Mouse (Mus musculus) limb, embryonic 13.5 days (tissue): Measurements from ENCODE around the gene D5Ertd579e. TPM values are rescaled to one million over a fixed set of nuclear protein-coding genes. Genes with fewer than 3 reads are reported as not detected.
A peak's percentile ranks its signal among the peaks of the same experiment; 100 is the strongest.

Experiments used
- ATAC-seq: fragments of 200-750 bp; cut with Nextera tagmentation; 2 replicates; pipeline ENCODE4 v1.8.0; 2017; ENCODE audit warnings: low read depth, moderate number of reproducible peaks, moderate TSS enrichment; ENCODE audit not compliant: low FRiP score
- H3K27ac ChIP-seq: fragments of 300-500 bp; sonication (generic); 2 replicates; pipeline ENCODE4 v1.5.1; 2015; ENCODE audit warnings: inconsistent platforms, mild to moderate bottlenecking, moderate library complexity
- H3K27me3 ChIP-seq: fragments of 300-500 bp; sonication (generic); 2 replicates; pipeline ENCODE4 v1.6.1; 2015; ENCODE audit warnings: mild to moderate bottlenecking, inconsistent platforms
- H3K36me3 ChIP-seq: fragments of 300-500 bp; sonication (generic); 2 replicates; pipeline ENCODE4 v1.6.1; 2015; ENCODE audit warnings: inconsistent platforms, mild to moderate bottlenecking, moderate library complexity
- H3K4me1 ChIP-seq: fragments of 300-500 bp; sonication (generic); 2 replicates; pipeline ENCODE4 v1.6.1; 2015; ENCODE audit warnings: inconsistent platforms
- H3K4me2 ChIP-seq: fragments of 300-500 bp; sonication (generic); replicated peaks from 2 replicates; pipeline ENCODE4 v1.6.1; 2015; ENCODE audit warnings: inconsistent platforms, mild to moderate bottlenecking, moderate library complexity
- H3K4me3 ChIP-seq: fragments of 300-500 bp; sonication (generic); 2 replicates; pipeline ENCODE4 v1.5.1; 2015; ENCODE audit warnings: moderate library complexity, mild to moderate bottlenecking, inconsistent platforms
- H3K9ac ChIP-seq: fragments of 300-500 bp; sonication (generic); 2 replicates; pipeline ENCODE4 v1.6.1; 2015; ENCODE audit warnings: mild to moderate bottlenecking, inconsistent platforms
- H3K9me3 ChIP-seq: fragments of 300-500 bp; sonication (generic); 2 replicates; pipeline ENCODE4 v1.6.1; 2016; ENCODE audit warnings: inconsistent platforms
- WGBS: fragments of 180-500 bp; shearing (Covaris S2); methylation state at CpG from one replicate; pipeline ENCODE4 v1.1.7; 2015; 5-methylcytosine and 5-hydroxymethylcytosine counted together
- polyA plus RNA-seq: library from polyadenylated mRNA; unstranded; fragments of >200 nt; fragmentation: Nextera tagmentation; extraction: Ambion mirVana; gene quantifications from 2 replicates; pipeline ENCODE4 v1.2.1, GENCODE M21; 2015

Gene D5Ertd579e
- 20.6 and 21.4 TPM in 2 replicates for polyA plus RNA-seq

GRCm38 (mm10) chr5:36695461-36696231, at the start of gene D5Ertd579e:
Gene D5Ertd579e, minus strand, starts transcription at chr5:36696024.
- H3K9ac ChIP-seq: peak within 1 kb of the TSS; percentile 90
- H3K4me1 ChIP-seq: peaks cover 26% of the 10 kb centered on the region
- H3K4me2 ChIP-seq: peak within 1 kb of the TSS; percentile 83
- H3K27me3 ChIP-seq: no peaks in the 10 kb centered on the region
- H3K9me3 ChIP-seq: no peaks in the 10 kb centered on the region
- ATAC-seq: peak; percentile 96
- peaks cover 8% of the 10 kb centered on the region; the same call in 1 of the 2 replicates for H3K36me3 ChIP-seq
- peak within 1 kb of the TSS; percentile 86 for H3K27ac ChIP-seq
- H3K4me3 ChIP-seq: peak within 1 kb of the TSS; percentile 81
- under 1% methylated on average over 88 of the region's 104 CpGs for WGBS

- 47% methylated on average over 16 of the region's 16 CpGs for WGBS
- Histone ChIP-seq H3K36me3 (peaks cover 3% of the 10 kb centered on the region; the same call in 1 of the 2 replicates), H3K27me3 (no peaks in the 10 kb centered on the region), H3K4me3 (no peak overlapping the region), H3K9me3 (no peaks in the 10 kb centered on the region), H3K4me2 (no peak overlapping the region; the same call in 1 of the 2 replicates), H3K4me1 (peaks cover 12% of the 10 kb centered on the region), H3K27ac (no peak overlapping the region), H3K9ac (no peak overlapping the region)
- ATAC-seq: no peak
Measured at GRCm38 (mm10) chr5:36742126-36742848, 46.5 kb upstream of the D5Ertd579e start.

GRCm38 (mm10) chr5:36739829-36740228, 44.0 kb upstream of the D5Ertd579e start:
- H3K27ac ChIP-seq: no peak overlapping the region
- no peaks in the 10 kb centered on the region for H3K36me3 ChIP-seq
- H3K9me3 ChIP-seq: no peaks in the 10 kb centered on the region
- no peak overlapping the region for H3K9ac ChIP-seq
- H3K27me3 ChIP-seq: no peaks in the 10 kb centered on the region
- ATAC-seq: no peak
- H3K4me2 ChIP-seq: no peak overlapping the region
- H3K4me1 ChIP-seq: no peaks in the 10 kb centered on the region
- WGBS: 69% methylated on average over 4 of the region's 4 CpGs
- no peak overlapping the region for H3K4me3 ChIP-seq

GRCm38 (mm10) chr5:36738799-36739615, 43.2 kb upstream of the D5Ertd579e start:
- no peak overlapping the region for H3K27ac ChIP-seq
- H3K9me3 ChIP-seq: no peaks in the 10 kb centered on the region
- 47% methylated on average over 16 of the region's 16 CpGs for WGBS
- H3K36me3 ChIP-seq: no peaks in the 10 kb centered on the region
- no peaks in the 10 kb centered on the region for H3K27me3 ChIP-seq
- no peak for ATAC-seq
- no peak overlapping the region for H3K4me3 ChIP-seq
- no peak overlapping the region for H3K4me2 ChIP-seq
- no peaks in the 10 kb centered on the region for H3K4me1 ChIP-seq
- 0 out of 2 replicates have a peak overlapping the region, but pooled peaks have one; percentile 5 for H3K9ac ChIP-seq

- H3K9ac ChIP-seq: no peak overlapping the region
- H3K4me2 ChIP-seq: no peak overlapping the region
- 54% methylated on average over 4 of the region's 4 CpGs for WGBS
- H3K27ac ChIP-seq: no peak overlapping the region
- H3K27me3 ChIP-seq: no peaks in the 10 kb centered on the region
- no peaks in the 10 kb centered on the region for H3K9me3 ChIP-seq
- no peaks in the 10 kb centered on the region for H3K4me1 ChIP-seq
- no peak overlapping the region for H3K4me3 ChIP-seq
- H3K36me3 ChIP-seq: no peaks in the 10 kb centered on the region
- ATAC-seq: no peak
Measured at GRCm38 (mm10) chr5:36737765-36738164, 41.9 kb upstream of the D5Ertd579e start.

- Histone ChIP-seq H3K4me2 (no peak overlapping the region), H3K9ac (no peak overlapping the region), H3K4me3 (no peak overlapping the region), H3K4me1 (no peaks in the 10 kb centered on the region), H3K27me3 (no peaks in the 10 kb centered on the region), H3K27ac (no peak overlapping the region), H3K36me3 (no peaks in the 10 kb centered on the region), H3K9me3 (no peaks in the 10 kb centered on the region)
- ATAC-seq: no peak
- WGBS: 78% methylated on average over 8 of the region's 8 CpGs
Measured at GRCm38 (mm10) chr5:36736009-36736408, 40.2 kb upstream of the D5Ertd579e start.

GRCm38 (mm10) chr5:36735106-36735505, 39.3 kb upstream of the D5Ertd579e start:
- H3K27me3 ChIP-seq: no peaks in the 10 kb centered on the region
- no peaks in the 10 kb centered on the region for H3K9me3 ChIP-seq
- no peak overlapping the region for H3K27ac ChIP-seq
- H3K36me3 ChIP-seq: no peaks in the 10 kb centered on the region
- no peaks in the 10 kb centered on the region for H3K4me1 ChIP-seq
- no peak overlapping the region for H3K4me3 ChIP-seq
- H3K4me2 ChIP-seq: no peak overlapping the region
- ATAC-seq: no peak
- H3K9ac ChIP-seq: no peak overlapping the region
- 82% methylated on average over 6 of the region's 6 CpGs for WGBS

- no peaks in the 10 kb centered on the region for H3K9me3 ChIP-seq
- no peak overlapping the region for H3K27ac ChIP-seq
- no peaks in the 10 kb centered on the region for H3K36me3 ChIP-seq
- no peak overlapping the region for H3K4me3 ChIP-seq
- H3K9ac ChIP-seq: no peak overlapping the region
- H3K27me3 ChIP-seq: no peaks in the 10 kb centered on the region
- no peaks in the 10 kb centered on the region for H3K4me1 ChIP-seq
- ATAC-seq: no peak
- WGBS: 76% methylated on average over 3 of the region's 3 CpGs
- H3K4me2 ChIP-seq: no peak overlapping the region
Measured at GRCm38 (mm10) chr5:36733405-36733804, 37.6 kb upstream of the D5Ertd579e start.

- 72% methylated on average over 7 of the region's 7 CpGs for WGBS
- no peak for ATAC-seq
- Histone ChIP-seq H3K4me1 (no peaks in the 10 kb centered on the region), H3K27ac (no peak overlapping the region), H3K4me3 (no peak overlapping the region), H3K36me3 (no peaks in the 10 kb centered on the region), H3K9ac (no peak overlapping the region), H3K9me3 (no peaks in the 10 kb centered on the region), H3K4me2 (no peak overlapping the region), H3K27me3 (no peaks in the 10 kb centered on the region)
Measured at GRCm38 (mm10) chr5:36731901-36732652, 36.3 kb upstream of the D5Ertd579e start.

GRCm38 (mm10) chr5:36730689-36731088, 34.9 kb upstream of the D5Ertd579e start:
- H3K9ac ChIP-seq: no peak overlapping the region
- no peak for ATAC-seq
- H3K27ac ChIP-seq: no peak overlapping the region
- 71% methylated on average over 3 of the region's 3 CpGs for WGBS
- H3K4me1 ChIP-seq: no peaks in the 10 kb centered on the region
- H3K9me3 ChIP-seq: no peaks in the 10 kb centered on the region
- no peak overlapping the region for H3K4me3 ChIP-seq
- H3K36me3 ChIP-seq: no peaks in the 10 kb centered on the region
- H3K27me3 ChIP-seq: no peaks in the 10 kb centered on the region
- no peak overlapping the region for H3K4me2 ChIP-seq

GRCm38 (mm10) chr5:36729923-36730322, 34.1 kb upstream of the D5Ertd579e start:
- Histone ChIP-seq H3K9ac (no peak overlapping the region), H3K27ac (no peak overlapping the region), H3K36me3 (no peaks in the 10 kb centered on the region), H3K4me1 (no peaks in the 10 kb centered on the region), H3K27me3 (no peaks in the 10 kb centered on the region), H3K4me2 (no peak overlapping the region), H3K9me3 (no peaks in the 10 kb centered on the region), H3K4me3 (no peak overlapping the region)
- 85% methylated on average over 2 of the region's 2 CpGs for WGBS
- no peak for ATAC-seq
